Mouse (Mus musculus) megakaryocyte-erythroid progenitor cell, adult 5 weeks (primary cell): ENCODE data around the gene Cish. TPM values are rescaled to one million over a fixed set of nuclear protein-coding genes. Genes with fewer than 3 reads are reported as not detected.

Experiments
- polyA plus RNA-seq: library from polyadenylated mRNA; stranded (reverse); fragments of >175 nt; gene quantifications from 2 replicates; pipeline ENCODE4 v1.2.3, GENCODE M21; 2012

Cish gene
- 39.8 and 41.4 TPM in 2 replicates for polyA plus RNA-seq

DNA sequence AAGGTAGTCTGAATTCAATTTTAAA lies at the start of gene Cish:
TSS of gene Cish (plus strand) at position 11 of the 25 bp plus-strand sequence.

DNA sequence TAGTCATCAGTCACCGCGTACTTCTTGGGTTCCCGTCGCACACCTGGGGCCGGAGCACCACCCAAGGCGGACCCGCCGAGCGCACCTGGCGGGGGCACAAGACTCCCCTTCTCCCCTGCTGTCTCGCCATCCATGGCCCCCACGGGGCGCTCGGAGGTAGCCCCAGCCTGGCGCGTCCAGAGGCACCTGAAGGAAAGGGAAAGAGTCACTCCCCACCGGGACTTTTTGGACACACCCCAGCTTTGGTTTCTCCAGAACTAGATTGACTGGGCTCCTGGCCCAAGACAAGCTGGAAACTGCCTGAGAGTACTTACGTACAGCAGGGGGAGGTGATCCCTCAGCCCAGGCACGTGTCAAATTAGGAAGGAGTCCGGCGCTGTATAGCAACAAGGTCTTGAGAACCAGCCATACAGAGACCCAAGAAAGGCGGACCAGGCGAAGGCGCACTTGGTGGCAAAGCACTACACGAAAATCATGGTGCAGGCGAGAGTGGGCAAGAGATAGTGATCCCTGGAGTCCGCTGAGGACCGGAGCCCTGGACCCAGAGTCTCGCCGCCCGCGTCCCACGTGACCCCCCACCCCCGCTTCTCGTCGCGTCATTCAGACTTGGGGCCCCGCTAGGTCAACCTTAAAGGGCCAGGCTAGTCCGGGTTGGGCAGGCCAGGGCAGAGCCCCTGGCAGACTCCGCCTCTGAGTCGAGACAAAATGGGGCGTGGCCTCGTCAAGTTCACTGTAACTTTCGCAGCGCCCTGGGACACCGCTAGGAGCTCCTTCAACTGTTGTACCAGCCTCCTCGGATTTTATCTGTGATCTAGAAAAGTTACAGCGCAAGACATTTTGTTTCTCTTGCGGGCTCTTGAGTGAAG lies 6.4 kb upstream of the Cish start, which contains the start of gene Mapkapk3:
TSS of gene Mapkapk3 (minus strand) at position 667 of the 866 bp plus-strand sequence.

DNA sequence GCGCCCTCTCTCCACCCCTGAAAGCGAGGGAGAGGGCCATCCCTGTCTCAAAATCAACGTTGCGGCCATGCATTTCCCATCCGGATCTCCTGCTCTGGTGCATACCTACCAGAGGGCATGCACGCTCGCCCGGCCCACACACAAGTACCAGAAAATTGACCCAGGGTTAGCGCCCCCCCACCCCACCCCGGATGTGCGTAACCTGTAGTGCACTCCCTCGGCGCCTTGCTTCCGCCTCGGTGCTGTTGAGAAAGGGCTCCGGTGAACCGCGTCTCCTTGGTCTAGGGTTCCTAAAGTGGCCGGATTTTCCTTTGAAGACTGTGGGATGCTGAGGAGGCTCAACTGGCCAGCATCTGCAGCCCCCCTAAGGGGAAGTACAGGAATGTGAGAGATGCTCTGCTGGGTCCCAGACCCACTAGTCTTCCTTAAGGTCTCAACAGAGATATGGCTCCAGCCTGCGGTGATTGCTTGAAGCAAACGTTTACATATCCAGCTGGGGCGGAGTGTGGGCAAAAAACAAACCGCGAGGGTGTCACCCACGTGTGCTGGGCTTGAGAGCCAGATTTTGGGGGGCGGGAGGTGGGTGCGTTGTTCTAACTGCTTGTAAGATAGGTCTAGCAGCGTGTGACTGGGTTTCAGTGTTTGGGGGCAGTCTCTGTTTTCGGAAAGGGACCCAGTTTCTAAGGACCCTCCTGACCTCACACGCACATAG lies 42.5 kb downstream of the Cish start, which contains the start of gene Hemk1:
TSS of gene Hemk1 (minus strand) at position 179 of the 712 bp plus-strand sequence.

DNA sequence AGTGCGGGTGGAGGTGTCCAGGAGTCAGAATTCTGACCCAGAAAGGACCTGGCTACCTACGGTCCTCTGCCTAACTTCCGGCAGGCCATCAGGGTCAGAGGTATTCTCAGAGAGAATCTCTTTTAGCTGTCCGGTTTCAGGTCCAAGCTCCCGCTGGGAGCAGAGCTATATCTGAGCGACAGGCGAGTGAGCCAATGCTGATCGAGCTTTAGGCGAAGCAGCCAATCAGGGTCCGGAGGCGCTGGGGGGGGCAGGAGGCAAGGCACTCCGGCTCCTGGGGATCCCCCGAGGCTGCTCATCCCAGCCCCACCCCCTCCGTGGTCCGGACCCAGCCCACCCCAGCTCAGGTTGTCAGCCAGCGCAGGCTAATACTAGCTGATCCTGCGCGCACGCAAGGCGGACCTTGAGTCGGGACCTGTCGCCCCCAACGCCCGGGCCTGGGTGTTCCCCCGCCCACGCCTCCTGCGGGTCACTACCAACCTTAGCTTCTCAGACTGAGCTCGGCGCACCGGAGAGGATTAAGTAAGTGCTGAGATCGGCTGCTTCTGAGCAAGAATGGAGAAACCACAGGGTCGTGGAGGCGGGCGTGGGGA lies 44.5 kb downstream of the Cish start, which contains the start of gene 6430571L13Rik:
TSS of gene 6430571L13Rik (plus strand) at position 336 of the 593 bp plus-strand sequence.

Other genes starting within 250 kb of the Cish start
- gene Dock3, start 64.1 kb upstream of the Cish start, polyA plus RNA-seq = 0.37 and 1.5 TPM in 2 replicates
- gene Mapkapk3, start 6.1 kb upstream of the Cish start, polyA plus RNA-seq = 114 and 152 TPM in 2 replicates
- 2.8 and 3.5 TPM in 2 replicates for gene Hemk1, start 42.3 kb downstream of the Cish start, polyA plus RNA-seq
- 0.34 and 0.41 TPM in 2 replicates for gene 6430571L13Rik, start 44.6 kb downstream of the Cish start, polyA plus RNA-seq
- 1.7 and 2.1 TPM in 2 replicates for gene Cacna2d2, start 103.6 kb downstream of the Cish start, polyA plus RNA-seq
- 30.5 and 30.9 TPM in 2 replicates for gene Tmem115, start 237.9 kb downstream of the Cish start, polyA plus RNA-seq
- 17.6 and 21.3 TPM in 2 replicates for gene Cyb561d2, start 246.2 kb downstream of the Cish start, polyA plus RNA-seq
- 0.73 and 1.6 TPM in 2 replicates for gene Nprl2, start 246.2 kb downstream of the Cish start, polyA plus RNA-seq